Mouse (Mus musculus) cerebellum, adult 2 months (tissue): Measurements from ENCODE around the gene Dusp27.

Experiments
- CTCF ChIP-seq: fragments of 200-500 bp; IDR thresholded peaks from 2 replicates; pipeline ENCODE4 v1.5.1; 2011; ENCODE audit warnings: low read depth, mild to moderate bottlenecking, control low read depth, low read length, moderate library complexity, borderline replicate concordance; ENCODE audit not compliant: insufficient read depth
- POLR2A ChIP-seq: fragments of 200-500 bp; IDR thresholded peaks from 2 replicates; pipeline ENCODE4 v1.6.1; 2011; ENCODE audit warnings: low read length, control low read depth, borderline replicate concordance; ENCODE audit not compliant: insufficient read depth

DNA sequence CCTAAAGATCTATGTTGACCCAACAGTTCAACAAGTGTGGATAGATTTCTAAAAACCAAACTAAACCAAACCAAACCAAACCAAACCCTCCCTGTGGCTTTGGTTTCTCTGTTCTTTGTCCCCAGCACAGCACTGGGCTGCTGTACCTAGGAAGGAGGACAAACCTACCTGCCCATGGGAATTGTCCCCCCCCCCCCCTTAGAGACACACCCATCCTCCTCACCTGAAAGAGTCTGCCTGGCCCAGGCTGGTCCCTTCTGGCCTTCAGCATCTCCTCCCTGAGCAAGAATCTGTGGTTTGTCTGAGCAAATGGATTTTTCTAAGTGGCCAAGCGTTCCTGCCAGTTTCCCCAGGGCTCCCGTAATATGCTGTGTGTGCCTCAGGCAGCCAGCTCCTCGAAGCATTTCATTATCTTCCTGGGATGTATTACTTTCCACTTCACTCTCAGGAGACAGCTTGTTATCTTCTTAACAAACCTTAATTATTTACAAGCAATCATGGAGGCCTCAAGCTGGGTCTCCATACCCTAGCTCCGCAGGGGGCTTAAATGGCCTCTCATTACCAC lies 12.0 kb upstream of the Dusp27 start:
- TF ChIP-seq CTCF: no peak
- TF ChIP-seq POLR2A: no peak
